Mouse (Mus musculus) liver, embryonic 14.5 days (tissue): ENCODE measurements around the gene Mbd5.

Experiments
- CTCF ChIP-seq: IDR thresholded peaks from 2 replicates; pipeline ENCODE4 v1.5.1; 2016; ENCODE audit warnings: antibody characterized with exemption, low read depth, control low read depth
- EP300 ChIP-seq: IDR thresholded peaks from 2 replicates; pipeline ENCODE4 v1.6.1; 2016; ENCODE audit warnings: antibody characterized with exemption, low read depth

DNA sequence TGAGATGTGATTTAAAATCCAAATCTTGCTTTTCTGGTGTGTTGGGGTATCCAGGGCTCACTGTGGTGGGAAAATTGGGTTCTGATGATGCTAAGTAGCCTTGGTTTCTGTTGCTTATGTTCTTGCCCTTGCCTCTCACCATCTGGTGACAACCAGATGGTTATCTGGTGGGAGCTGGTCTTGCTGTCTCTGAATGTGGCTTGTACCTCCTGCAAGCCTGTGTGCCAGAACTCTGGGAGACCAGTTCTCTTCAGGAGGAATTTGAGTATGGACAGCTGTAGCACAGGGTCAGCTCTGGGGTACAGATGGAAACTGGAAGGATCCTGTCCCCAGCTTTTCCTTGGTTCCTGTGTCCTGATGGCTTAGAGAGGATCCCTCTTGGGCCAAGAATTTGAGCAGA lies 280.4 kb downstream of the Mbd5 start:
- TF ChIP-seq CTCF (no peak), EP300 (no peak)
